Mouse (Mus musculus): ENCODE measurements around the gene Arhgap4. TPM values are rescaled to one million over a fixed set of nuclear protein-coding genes. Genes with fewer than 3 reads are reported as not detected.

Gene Arhgap4
- polyA plus RNA-seq, 1 experiment from 2014 or later = 2.6 TPM

GRCm38 (mm10) chrX:73965307-73965706, 43.6 kb upstream of the Arhgap4 start:
- Histone ChIP-seq H3K4me3 (ENCODE audit: low read depth, low read length) (peak overlapping the region; percentile 69), H3K27me3 (ENCODE audit: insufficient read depth, low read length) (no peaks in the 10 kb centered on the region), H3K36me3 (ENCODE audit: insufficient read depth) (peaks cover 20% of the 10 kb centered on the region; the same call in 1 of the 2 replicates), H3K4me1 (ENCODE audit: insufficient read depth) (no peaks in the 10 kb centered on the region; the same call in 1 of the 2 replicates), H3K4me2 (peak overlapping the region; percentile 73), H3K9ac (peak overlapping the region; percentile 79), H3K9me3 (ENCODE audit: low read depth, low read length) (no peaks in the 10 kb centered on the region), H3K27ac (ENCODE audit: low read depth) (peak overlapping the region; percentile 99)
- DNase-seq = peak; percentile 65
- no peak for TF ChIP-seq CTCF (IDR thresholded peaks at IDR 0.05; ENCODE audit: low read depth)
- WGBS = 6% methylated on average over 20 of the region's 20 CpGs
- no peak for ATAC-seq (ENCODE audit: insufficient read depth)

- no peak for TF ChIP-seq CTCF (IDR thresholded peaks at IDR 0.05; ENCODE audit: low read depth)
- 16% methylated on average over 3 of the region's 3 CpGs for WGBS
- peak overlapping the region; percentile 73 for H3K4me2 ChIP-seq
- H3K36me3 ChIP-seq (ENCODE audit: insufficient read depth) = peaks cover 30% of the 10 kb centered on the region; the same call in 1 of the 2 replicates
- H3K4me1 ChIP-seq (ENCODE audit: insufficient read depth) = no peaks in the 10 kb centered on the region; the same call in 1 of the 2 replicates
- H3K9me3 ChIP-seq (ENCODE audit: low read depth, low read length) = no peaks in the 10 kb centered on the region
- ATAC-seq (ENCODE audit: insufficient read depth) (no peak), DNase-seq (peak; percentile 4)
- H3K27ac ChIP-seq (ENCODE audit: low read depth) = no peak overlapping the region
- no peaks in the 10 kb centered on the region for H3K27me3 ChIP-seq (ENCODE audit: insufficient read depth, low read length)
- H3K9ac ChIP-seq = peak overlapping the region; percentile 79
- H3K4me3 ChIP-seq (ENCODE audit: low read depth, low read length) = peak overlapping the region; percentile 69
These were observed 42.7 kb upstream of the Arhgap4 start for GRCm38 (mm10) chrX:73964363-73964762.

- no peak overlapping the region for H3K4me2 ChIP-seq
- H3K27ac ChIP-seq (ENCODE audit: low read depth) = no peak overlapping the region
- H3K9ac ChIP-seq = no peak overlapping the region
- no peaks in the 10 kb centered on the region for H3K27me3 ChIP-seq (ENCODE audit: insufficient read depth, low read length)
- H3K4me3 ChIP-seq (ENCODE audit: low read depth, low read length) = no peak overlapping the region
- no peaks in the 10 kb centered on the region for H3K9me3 ChIP-seq (ENCODE audit: low read depth, low read length)
- ATAC-seq (ENCODE audit: insufficient read depth) (no peak), DNase-seq (no peak)
- H3K36me3 ChIP-seq (ENCODE audit: insufficient read depth) = peaks cover 93% of the 10 kb centered on the region
- WGBS = 86% methylated on average over 6 of the region's 6 CpGs
- H3K4me1 ChIP-seq (ENCODE audit: insufficient read depth) = no peaks in the 10 kb centered on the region
- TF ChIP-seq CTCF (IDR thresholded peaks at IDR 0.05; ENCODE audit: low read depth) = no peak
These were observed 33.3 kb upstream of the Arhgap4 start for GRCm38 (mm10) chrX:73954988-73955387.

- Histone ChIP-seq H3K27me3 (ENCODE audit: insufficient read depth, low read length) (no peaks in the 10 kb centered on the region), H3K4me2 (no peak overlapping the region), H3K9ac (no peak overlapping the region), H3K4me3 (ENCODE audit: low read depth, low read length) (no peak overlapping the region), H3K27ac (ENCODE audit: low read depth) (no peak overlapping the region), H3K36me3 (ENCODE audit: insufficient read depth) (peaks cover 92% of the 10 kb centered on the region), H3K9me3 (ENCODE audit: low read depth, low read length) (no peaks in the 10 kb centered on the region), H3K4me1 (ENCODE audit: insufficient read depth) (no peaks in the 10 kb centered on the region)
- no peak for ATAC-seq (ENCODE audit: insufficient read depth)
- DNase-seq = no peak
- WGBS = 82% methylated on average over 5 of the region's 5 CpGs
- TF ChIP-seq CTCF (IDR thresholded peaks at IDR 0.05; ENCODE audit: low read depth) = no peak
These were observed 30.9 kb upstream of the Arhgap4 start for GRCm38 (mm10) chrX:73952603-73953002.

GRCm38 (mm10) chrX:73949341-73949740, 27.7 kb upstream of the Arhgap4 start:
- H3K27ac ChIP-seq (ENCODE audit: low read depth) = no peak overlapping the region
- no peak for TF ChIP-seq CTCF (IDR thresholded peaks at IDR 0.05; ENCODE audit: low read depth)
- 93% methylated on average over 10 of the region's 10 CpGs for WGBS
- no peaks in the 10 kb centered on the region for H3K4me1 ChIP-seq (ENCODE audit: insufficient read depth)
- H3K9ac ChIP-seq = no peak overlapping the region
- no peak for DNase-seq
- H3K4me3 ChIP-seq (ENCODE audit: low read depth, low read length) = no peak overlapping the region
- H3K9me3 ChIP-seq (ENCODE audit: low read depth, low read length) = no peaks in the 10 kb centered on the region
- no peaks in the 10 kb centered on the region for H3K27me3 ChIP-seq (ENCODE audit: insufficient read depth, low read length)
- H3K4me2 ChIP-seq = no peak overlapping the region
- 0 out of 2 replicates have a peak, but pooled peaks have one; percentile 24 for ATAC-seq (ENCODE audit: insufficient read depth)
- H3K36me3 ChIP-seq (ENCODE audit: insufficient read depth) = peaks cover 91% of the 10 kb centered on the region

- peak; percentile 75 for TF ChIP-seq CTCF (IDR thresholded peaks at IDR 0.05; ENCODE audit: low read depth)
- no peak overlapping the region for H3K4me2 ChIP-seq
- peaks cover 96% of the 10 kb centered on the region for H3K36me3 ChIP-seq (ENCODE audit: insufficient read depth)
- no peak overlapping the region for H3K27ac ChIP-seq (ENCODE audit: low read depth)
- H3K9ac ChIP-seq = no peak overlapping the region
- H3K4me1 ChIP-seq (ENCODE audit: insufficient read depth) = no peaks in the 10 kb centered on the region
- H3K27me3 ChIP-seq (ENCODE audit: insufficient read depth, low read length) = no peaks in the 10 kb centered on the region
- no peaks in the 10 kb centered on the region for H3K9me3 ChIP-seq (ENCODE audit: low read depth, low read length)
- DNase-seq (peak; percentile 84), ATAC-seq (ENCODE audit: insufficient read depth) (peak; percentile 61)
- WGBS = 23% methylated on average over 4 of the region's 4 CpGs
- no peak overlapping the region for H3K4me3 ChIP-seq (ENCODE audit: low read depth, low read length)
These were observed 27.0 kb upstream of the Arhgap4 start for GRCm38 (mm10) chrX:73948647-73949046.

GRCm38 (mm10) chrX:73946896-73947295, 25.2 kb upstream of the Arhgap4 start:
- 77% methylated on average over 6 of the region's 6 CpGs for WGBS
- ATAC-seq (ENCODE audit: insufficient read depth) (no peak), DNase-seq (no peak)
- Histone ChIP-seq H3K9ac (no peak overlapping the region), H3K27me3 (ENCODE audit: insufficient read depth, low read length) (no peaks in the 10 kb centered on the region), H3K4me2 (no peak overlapping the region), H3K9me3 (ENCODE audit: low read depth, low read length) (no peaks in the 10 kb centered on the region), H3K4me3 (ENCODE audit: low read depth, low read length) (no peak overlapping the region), H3K36me3 (ENCODE audit: insufficient read depth) (peaks cover 94% of the 10 kb centered on the region), H3K4me1 (ENCODE audit: insufficient read depth) (no peaks in the 10 kb centered on the region), H3K27ac (ENCODE audit: low read depth) (no peak overlapping the region)
- TF ChIP-seq CTCF (IDR thresholded peaks at IDR 0.05; ENCODE audit: low read depth) = no peak

GRCm38 (mm10) chrX:73942294-73942693, 20.6 kb upstream of the Arhgap4 start:
- Histone ChIP-seq H3K4me2 (no peak overlapping the region), H3K36me3 (ENCODE audit: insufficient read depth) (peaks cover 57% of the 10 kb centered on the region), H3K4me1 (ENCODE audit: insufficient read depth) (no peaks in the 10 kb centered on the region), H3K27ac (ENCODE audit: low read depth) (no peak overlapping the region), H3K9me3 (ENCODE audit: low read depth, low read length) (no peaks in the 10 kb centered on the region), H3K4me3 (ENCODE audit: low read depth, low read length) (no peak overlapping the region), H3K9ac (no peak overlapping the region), H3K27me3 (ENCODE audit: insufficient read depth, low read length) (no peaks in the 10 kb centered on the region)
- TF ChIP-seq CTCF (IDR thresholded peaks at IDR 0.05; ENCODE audit: low read depth) = no peak
- ATAC-seq (ENCODE audit: insufficient read depth) = no peak
- DNase-seq = no peak
- 87% methylated on average over 2 of the region's 2 CpGs for WGBS
